Mouse (Mus musculus): ENCODE results near the gene Gm20683.

- no peak for TF ChIP-seq CTCF (IDR thresholded peaks at IDR 0.05; ENCODE audit: insufficient read depth, low read length)
- no peak for TF ChIP-seq POLR2A (IDR thresholded peaks at IDR 0.05; ENCODE audit: borderline replicate concordance, extremely low read depth, low read depth, low read length)
Measured at GRCm38 (mm10) chr17:25806507-25806906, 35.1 kb downstream of the Gm20683 start.
